Mouse (Mus musculus) neural tube, embryonic 11.5 days (tissue): ENCODE measurements at regions not wholly inside any gene's neighbourhood (a gene's known extent, or its start where the extent isn't known, plus 50 kb on each side); places are given as distances from the start of the nearest gene placed in this dataset.

Experiments used
- ATAC-seq: fragments of 200-750 bp; cut with Nextera tagmentation; 2 replicates; pipeline ENCODE4 v1.8.0; 2017; ENCODE audit warnings: moderate number of reproducible peaks, mild to moderate bottlenecking, moderate TSS enrichment, moderate library complexity; ENCODE audit not compliant: insufficient read depth, low FRiP score, low TSS enrichment
- DNase-seq: peaks from one replicate; pipeline ENCODE4 v3.0.0-alpha.2; 2015; ENCODE audit warnings: low spot score
- H3K27ac ChIP-seq: fragments of 300-500 bp; sonication (generic); 2 replicates; pipeline ENCODE4 v1.5.1; 2014; ENCODE audit warnings: low read depth, mild to moderate bottlenecking, low read length
- H3K27me3 ChIP-seq: fragments of 300-500 bp; sonication (generic); 2 replicates; pipeline ENCODE4 v1.6.1; 2014; ENCODE audit warnings: mild to moderate bottlenecking, low read length, mixed read lengths; ENCODE audit not compliant: control insufficient read depth, insufficient read depth
- H3K36me3 ChIP-seq: fragments of 300-500 bp; sonication (generic); 2 replicates; pipeline ENCODE4 v1.6.1; 2014; ENCODE audit warnings: mild to moderate bottlenecking, low read length, moderate library complexity, mixed read lengths; ENCODE audit not compliant: control insufficient read depth, insufficient read depth
- H3K4me1 ChIP-seq: fragments of 300-500 bp; sonication (generic); 2 replicates; pipeline ENCODE4 v1.6.1; 2014; ENCODE audit warnings: low read length, mixed read lengths; ENCODE audit not compliant: control insufficient read depth, insufficient read depth
- H3K4me2 ChIP-seq: fragments of 300-500 bp; sonication (generic); 2 replicates; pipeline ENCODE4 v1.6.1; 2014; ENCODE audit warnings: low read depth, mild to moderate bottlenecking, moderate library complexity
- H3K4me3 ChIP-seq: fragments of 300-500 bp; sonication (generic); 2 replicates; pipeline ENCODE4 v1.5.1; 2014; ENCODE audit warnings: low read depth, low read length
- H3K9ac ChIP-seq: fragments of 300-500 bp; sonication (generic); 2 replicates; pipeline ENCODE4 v1.6.1; 2014; ENCODE audit warnings: mild to moderate bottlenecking, low read length
- H3K9me3 ChIP-seq: fragments of 300-500 bp; sonication (generic); 2 replicates; pipeline ENCODE4 v1.6.1; 2016; ENCODE audit warnings: low read length; ENCODE audit not compliant: control insufficient read depth
- WGBS: fragments of 180-500 bp; shearing (Covaris S2); extraction: QIAGEN DNeasy Blood & Tissue Kit; methylation state at CpG from one replicate; pipeline ENCODE4 v1.1.7; 2014; 5-methylcytosine and 5-hydroxymethylcytosine counted together

DNA sequence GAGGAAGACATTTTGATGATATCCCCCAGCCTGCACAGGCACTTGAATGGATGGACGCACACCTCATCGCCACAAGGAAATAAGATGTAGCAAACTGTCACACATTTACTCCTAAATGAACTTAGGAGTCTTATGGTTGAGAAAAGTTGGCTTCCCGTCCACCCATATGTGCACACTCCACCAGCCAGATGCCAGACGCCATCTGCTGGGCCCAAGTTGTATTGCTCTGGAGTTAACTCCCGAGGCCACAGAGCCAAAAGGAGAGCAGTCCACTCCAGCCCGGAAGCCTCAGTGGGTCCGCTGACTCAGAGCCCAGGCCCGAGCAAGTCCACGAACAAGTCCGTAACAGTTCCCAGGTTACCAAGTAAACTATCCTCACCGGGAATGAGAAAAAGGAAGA lies 197.1 kb downstream of the Msrb3 start:
- ATAC-seq (no peak), DNase-seq (peak; percentile 85)
- Histone ChIP-seq H3K27me3 (no peaks in the 10 kb centered on the region), H3K36me3 (no peaks in the 10 kb centered on the region), H3K9ac (no peak overlapping the region), H3K9me3 (no peaks in the 10 kb centered on the region), H3K27ac (no peak overlapping the region), H3K4me1 (peaks cover 10% of the 10 kb centered on the region), H3K4me3 (no peak overlapping the region), H3K4me2 (no peak overlapping the region)
- 27% methylated on average over 11 of the region's 11 CpGs for whole genome bisulfite sequencing

DNA sequence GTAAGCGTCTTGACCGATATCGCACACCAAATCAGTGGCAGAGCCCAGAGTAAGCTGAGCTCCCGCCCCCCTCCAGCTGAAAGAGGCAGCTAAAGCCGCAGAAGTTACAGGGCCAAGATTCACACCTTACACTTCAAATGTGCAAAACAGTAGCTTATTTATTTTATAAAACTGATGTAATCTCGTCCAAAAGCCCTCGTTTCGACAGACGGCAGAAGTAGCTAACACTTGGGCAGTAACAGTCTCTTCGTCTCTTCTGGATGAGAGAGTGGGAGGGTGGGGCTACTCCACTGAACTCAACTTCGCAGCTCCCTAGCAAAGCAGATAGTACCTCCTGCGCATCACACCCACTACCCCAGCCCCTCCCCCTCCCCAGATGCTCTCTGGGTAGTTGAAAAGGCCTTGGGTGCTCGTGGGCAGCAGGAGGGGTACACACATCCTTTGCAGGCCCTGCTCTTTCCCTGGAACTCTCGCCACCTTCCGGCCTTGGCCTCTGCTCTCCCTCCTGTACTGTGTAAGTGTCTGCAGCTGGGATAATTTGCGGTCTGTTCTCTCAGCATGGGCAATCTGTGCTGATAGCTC lies 201.5 kb downstream of the Msrb3 start:
- Histone ChIP-seq H3K9me3 (no peaks in the 10 kb centered on the region), H3K4me1 (peaks cover 5% of the 10 kb centered on the region; the same call in 1 of the 2 replicates), H3K9ac (0 out of 2 replicates have a peak overlapping the region, but pooled peaks have one; percentile 23), H3K27ac (no peak overlapping the region), H3K4me2 (0 out of 2 replicates have a peak overlapping the region, but pooled peaks have one; percentile 15), H3K27me3 (0 out of 2 replicates have a peak, but pooled peaks cover 2% of the 10 kb centered on the region), H3K4me3 (no peak overlapping the region), H3K36me3 (no peaks in the 10 kb centered on the region)
- WGBS: 9% methylated on average over 16 of the region's 16 CpGs
- ATAC-seq: no peak
- DNase-seq: no peak

DNA sequence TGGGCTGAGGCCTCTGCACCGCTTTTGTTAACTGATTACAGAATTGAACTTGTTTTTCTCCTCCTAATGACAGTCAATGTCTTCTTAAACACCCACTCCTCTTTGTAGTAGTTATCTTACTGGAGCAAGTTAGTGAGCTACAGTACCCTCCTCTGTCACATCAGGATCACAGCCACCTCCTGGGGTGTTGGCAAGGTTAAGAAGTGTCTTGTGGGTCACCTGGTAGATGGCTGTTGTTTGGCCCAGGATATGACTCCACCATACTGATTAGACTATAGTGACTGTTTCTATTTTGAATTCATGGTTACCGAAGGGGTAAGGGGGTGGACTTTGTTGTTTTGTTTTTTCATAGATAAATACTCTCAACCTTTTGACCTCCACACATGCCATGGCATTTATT lies 202.4 kb downstream of the Msrb3 start:
- DNase-seq (no peak), ATAC-seq (no peak)
- Histone ChIP-seq H3K4me1 (peaks cover 5% of the 10 kb centered on the region; the same call in 1 of the 2 replicates), H3K9ac (no peak overlapping the region), H3K4me2 (no peak overlapping the region), H3K4me3 (no peak overlapping the region), H3K27ac (no peak overlapping the region), H3K27me3 (0 out of 2 replicates have a peak, but pooled peaks cover 2% of the 10 kb centered on the region), H3K9me3 (no peaks in the 10 kb centered on the region), H3K36me3 (no peaks in the 10 kb centered on the region)
- 54% methylated on average over 2 of the region's 2 CpGs for WGBS

DNA sequence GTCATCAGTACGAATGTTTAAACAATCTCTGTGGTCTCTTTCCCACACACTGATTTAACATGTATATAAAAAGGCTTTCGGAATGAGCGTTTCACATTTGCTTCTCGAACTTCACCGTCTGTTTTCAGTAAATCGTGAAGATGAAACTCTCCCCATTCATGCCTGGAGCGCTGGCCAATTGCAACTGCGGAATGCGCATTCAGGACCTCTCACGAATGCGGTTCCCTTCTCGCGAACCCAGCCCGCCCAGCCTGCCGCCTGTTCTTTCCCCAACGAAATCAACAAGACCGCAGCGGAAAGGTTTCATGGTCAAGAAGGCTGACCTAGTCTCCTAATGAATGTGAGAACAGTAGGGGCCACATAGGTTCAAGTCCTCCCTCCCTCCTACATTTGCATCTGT lies 204.4 kb downstream of the Msrb3 start:
- WGBS: 18% methylated on average over 18 of the region's 18 CpGs
- H3K4me1 ChIP-seq: peaks cover 5% of the 10 kb centered on the region; the same call in 1 of the 2 replicates
- H3K9me3 ChIP-seq: no peaks in the 10 kb centered on the region
- H3K4me2 ChIP-seq: no peak overlapping the region
- H3K27me3 ChIP-seq: 0 out of 2 replicates have a peak, but pooled peaks cover 2% of the 10 kb centered on the region
- no peak overlapping the region for H3K4me3 ChIP-seq
- no peak overlapping the region for H3K9ac ChIP-seq
- H3K27ac ChIP-seq: no peak overlapping the region
- no peak for ATAC-seq
- no peak for DNase-seq
- H3K36me3 ChIP-seq: no peaks in the 10 kb centered on the region

DNA sequence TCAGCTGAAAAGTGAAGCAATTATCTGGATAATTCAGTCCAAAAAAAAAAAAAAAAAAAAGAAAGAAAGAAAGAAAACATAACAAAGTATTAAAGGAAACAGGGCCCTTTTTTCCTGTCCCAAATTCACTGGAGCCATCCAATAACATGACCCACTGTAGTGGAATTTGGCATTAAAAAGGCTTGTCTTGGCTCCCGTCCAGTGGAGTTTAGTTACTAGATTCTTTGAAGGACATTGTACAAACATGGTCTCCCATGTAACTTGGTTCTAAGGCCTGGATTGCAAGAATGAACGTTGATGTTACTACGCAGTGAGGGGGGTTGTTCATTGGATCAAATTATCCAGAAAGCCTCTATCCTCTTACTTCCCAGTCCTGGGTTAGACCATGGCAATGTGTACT lies 207.4 kb downstream of the Msrb3 start:
- ATAC-seq (no peak), DNase-seq (no peak)
- H3K27ac ChIP-seq: no peak overlapping the region
- H3K9ac ChIP-seq: no peak overlapping the region
- no peak overlapping the region for H3K4me3 ChIP-seq
- 0 out of 2 replicates have a peak, but pooled peaks cover 2% of the 10 kb centered on the region for H3K27me3 ChIP-seq
- H3K9me3 ChIP-seq: no peaks in the 10 kb centered on the region
- no peaks in the 10 kb centered on the region; the same call in 1 of the 2 replicates for H3K4me1 ChIP-seq
- 71% methylated on average over 3 of the region's 3 CpGs for WGBS
- no peak overlapping the region for H3K4me2 ChIP-seq
- H3K36me3 ChIP-seq: no peaks in the 10 kb centered on the region

DNA sequence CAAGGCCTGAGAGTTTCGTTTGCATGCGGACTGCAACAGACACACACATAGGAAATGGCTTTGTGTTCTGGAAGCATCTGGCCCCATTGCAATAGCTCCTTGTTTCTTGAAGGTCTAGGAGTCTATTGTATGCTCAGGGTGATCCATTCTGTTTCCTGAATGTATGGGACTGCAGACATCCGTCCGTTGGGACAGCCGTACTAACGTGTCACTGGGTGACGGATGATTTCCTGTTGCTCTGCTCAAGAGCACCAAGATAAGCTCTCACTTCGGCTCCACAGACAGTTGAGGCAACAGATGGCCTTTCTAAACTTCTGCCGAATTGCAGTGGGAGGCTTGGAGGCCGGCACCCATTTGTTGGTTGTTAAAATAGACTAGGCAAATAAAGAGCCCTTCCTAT lies 209.9 kb upstream of the Hmga2 start:
- Histone ChIP-seq H3K4me2 (no peak overlapping the region), H3K27me3 (no peaks in the 10 kb centered on the region), H3K4me3 (no peak overlapping the region), H3K4me1 (no peaks in the 10 kb centered on the region; the same call in 1 of the 2 replicates), H3K9ac (no peak overlapping the region), H3K9me3 (no peaks in the 10 kb centered on the region), H3K27ac (no peak overlapping the region), H3K36me3 (no peaks in the 10 kb centered on the region)
- ATAC-seq (no peak), DNase-seq (no peak)
- WGBS: 20% methylated on average over 10 of the region's 10 CpGs

DNA sequence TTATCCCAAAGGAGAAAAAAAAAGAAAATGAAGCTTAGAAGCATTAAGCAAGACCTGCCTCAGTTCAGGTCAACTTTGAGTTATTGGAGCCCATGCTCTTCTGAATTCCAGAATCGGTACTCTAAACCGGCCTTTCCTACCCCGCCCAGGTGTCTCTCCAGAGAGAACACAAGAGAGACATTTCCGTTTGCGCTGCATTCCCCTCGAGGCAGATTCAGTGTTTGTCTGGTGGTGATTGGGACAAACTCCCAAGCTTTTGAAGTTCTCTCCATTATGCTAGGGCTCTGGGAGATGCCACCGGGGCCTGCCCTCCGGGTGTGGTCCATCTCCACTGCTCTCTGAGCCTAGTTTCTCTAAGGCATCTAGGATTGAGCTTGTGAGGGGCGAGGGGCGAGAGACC lies 205.8 kb upstream of the Hmga2 start:
- DNase-seq (no peak), ATAC-seq (no peak)
- Histone ChIP-seq H3K4me3 (no peak overlapping the region), H3K4me1 (no peaks in the 10 kb centered on the region; the same call in 1 of the 2 replicates), H3K4me2 (no peak overlapping the region), H3K9ac (no peak overlapping the region), H3K36me3 (no peaks in the 10 kb centered on the region), H3K9me3 (no peaks in the 10 kb centered on the region), H3K27ac (no peak overlapping the region), H3K27me3 (no peaks in the 10 kb centered on the region)
- 87% methylated on average over 10 of the region's 10 CpGs for WGBS

DNA sequence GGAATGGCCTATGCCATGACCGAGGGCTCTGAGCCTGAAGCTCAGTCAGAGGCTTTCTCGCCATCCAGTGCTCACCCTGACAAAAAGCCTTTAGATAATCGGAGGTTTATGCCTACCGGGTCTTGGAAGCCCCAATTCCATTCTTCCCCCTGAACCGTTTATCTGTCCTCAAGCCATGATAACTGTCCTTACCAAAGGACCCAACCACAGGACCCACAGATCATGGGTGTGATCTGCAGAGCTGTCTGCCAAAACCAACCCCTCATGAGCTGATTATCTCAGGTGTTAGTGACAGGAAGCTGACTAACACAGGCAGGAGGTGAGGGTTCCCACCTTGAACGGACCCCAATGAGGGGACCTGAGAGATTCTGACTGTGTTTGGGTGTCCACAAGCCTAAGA lies 203.7 kb upstream of the Hmga2 start:
- 53% methylated on average over 6 of the region's 6 CpGs for WGBS
- no peak overlapping the region for H3K4me2 ChIP-seq
- H3K27me3 ChIP-seq: no peaks in the 10 kb centered on the region
- no peak overlapping the region for H3K27ac ChIP-seq
- H3K4me3 ChIP-seq: no peak overlapping the region
- ATAC-seq (no peak), DNase-seq (no peak)
- H3K36me3 ChIP-seq: no peaks in the 10 kb centered on the region
- no peaks in the 10 kb centered on the region for H3K4me1 ChIP-seq
- no peak overlapping the region for H3K9ac ChIP-seq
- no peaks in the 10 kb centered on the region for H3K9me3 ChIP-seq

DNA sequence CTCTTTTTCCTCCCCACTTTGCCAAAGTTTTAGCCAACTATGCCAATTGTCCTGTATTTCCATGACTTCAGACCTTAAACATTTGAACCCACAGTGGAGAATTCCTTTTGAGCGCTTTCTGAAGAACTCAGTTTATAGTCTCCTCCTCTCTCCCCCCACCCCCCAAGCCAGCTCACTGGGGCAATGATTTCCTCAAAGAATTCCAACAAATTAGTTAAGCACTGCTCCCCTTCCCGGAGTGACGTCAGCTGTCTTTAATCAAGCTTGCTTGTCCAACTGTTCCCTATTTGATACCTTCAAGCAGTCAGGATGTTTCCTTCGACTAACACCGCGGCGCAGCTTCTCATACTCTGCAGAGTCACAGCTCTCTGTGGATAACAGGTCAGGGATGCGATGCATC lies 202.0 kb upstream of the Hmga2 start:
- no peak for DNase-seq
- no peaks in the 10 kb centered on the region for H3K36me3 ChIP-seq
- no peak overlapping the region for H3K27ac ChIP-seq
- no peak overlapping the region for H3K4me3 ChIP-seq
- no peak overlapping the region for H3K4me2 ChIP-seq
- no peaks in the 10 kb centered on the region for H3K27me3 ChIP-seq
- WGBS: 69% methylated on average over 8 of the region's 8 CpGs
- no peaks in the 10 kb centered on the region for H3K4me1 ChIP-seq
- no peak for ATAC-seq
- H3K9me3 ChIP-seq: no peaks in the 10 kb centered on the region
- no peak overlapping the region for H3K9ac ChIP-seq
